Mouse (Mus musculus) kidney, adult 2 months (tissue): ENCODE measurements around the gene Lrrc74a.

ENCODE experiments used
- CTCF ChIP-seq: fragments of 200-500 bp; conservative IDR thresholded peaks from 2 replicates; pipeline ENCODE4 v1.5.1; 2011; ENCODE audit warnings: low read depth, mild to moderate bottlenecking, control low read depth, low read length, moderate library complexity, mixed read lengths; ENCODE audit not compliant: insufficient read depth, insufficient read length
- POLR2A ChIP-seq: fragments of 200-500 bp; IDR thresholded peaks from one replicate; pipeline ENCODE4 v1.6.1; 2011; ENCODE audit warnings: low read depth, low read length, control low read depth

GRCm38 (mm10) chr12:86776341-86776860 lies 42.2 kb downstream of the Lrrc74a start:
- TF ChIP-seq POLR2A (no peak), CTCF (no peak)
